Mouse (Mus musculus): ENCODE measurements around the gene Iqcc. TPM values are rescaled to one million over a fixed set of nuclear protein-coding genes. Genes with fewer than 3 reads are reported as not detected.

The Iqcc gene
- 11.9 and 17.0 TPM in 2 replicates for polyA plus RNA-seq (2012; rRNA removed)

GRCm38 (mm10) chr4:129618786-129619691 lies at the start of gene Iqcc:
TSS of gene Iqcc (minus strand) at chr4:129619099.
- WGBS = 1% methylated on average over 44 of the region's 44 CpGs
- peak within 1 kb of the TSS; percentile 67 for H3K4me3 ChIP-seq (ENCODE audit: low read depth, low read length)
- no peaks in the 10 kb centered on the region for H3K27me3 ChIP-seq (ENCODE audit: control insufficient read depth, insufficient read depth, low read length)
- H3K36me3 ChIP-seq (ENCODE audit: control insufficient read depth, insufficient read depth, low read length) = no peaks in the 10 kb centered on the region
- TF ChIP-seq POLR2A (IDR thresholded peaks at IDR 0.05; ENCODE audit: low read depth, low read length) (peak; percentile 82), CTCF (IDR thresholded peaks at IDR 0.05; ENCODE audit: extremely low read depth, insufficient read length, insufficient replicate concordance, low read depth, low read length) (no peak)
- peaks cover 8% of the 10 kb centered on the region for H3K4me1 ChIP-seq (ENCODE audit: control insufficient read depth, insufficient read depth, insufficient read length, low read length)
- peak within 1 kb of the TSS; percentile 77 for H3K27ac ChIP-seq (ENCODE audit: insufficient read depth, low read depth, low read length)

DNA sequence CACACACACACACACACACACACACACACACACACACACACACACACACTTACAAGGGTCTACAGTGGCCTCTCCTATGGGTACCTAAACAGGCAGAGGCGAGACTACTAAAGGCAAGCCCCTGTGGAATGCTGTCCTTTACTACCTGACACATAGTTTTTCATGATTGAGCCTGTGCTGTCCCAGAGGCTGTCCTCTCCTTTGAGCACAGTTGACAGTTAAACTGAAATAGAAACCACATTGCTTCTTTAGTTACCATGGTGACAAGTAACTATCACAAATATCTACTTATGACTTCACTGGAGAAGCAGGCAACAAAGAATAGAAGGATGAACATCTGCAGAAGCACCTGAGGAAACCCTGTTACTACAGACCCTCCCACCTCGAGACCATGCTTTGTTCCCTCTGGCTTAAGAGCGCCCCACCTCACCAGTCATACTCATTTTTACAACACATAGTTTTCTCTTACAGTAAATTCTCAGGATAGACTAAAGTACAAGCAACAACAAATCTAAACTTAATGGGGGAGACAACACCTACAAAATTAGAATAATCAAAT lies 43.4 kb upstream of the Iqcc start:
- WGBS = 78% methylated on average over 3 of the region's 3 CpGs
- Histone ChIP-seq H3K4me1 (ENCODE audit: control insufficient read depth, insufficient read depth, insufficient read length, low read length) (no peaks in the 10 kb centered on the region), H3K4me3 (ENCODE audit: low read depth, low read length) (no peak overlapping the region), H3K36me3 (ENCODE audit: control insufficient read depth, insufficient read depth, low read length) (peaks cover 42% of the 10 kb centered on the region), H3K27ac (ENCODE audit: insufficient read depth, low read depth, low read length) (no peak overlapping the region), H3K27me3 (ENCODE audit: control insufficient read depth, insufficient read depth, low read length) (no peaks in the 10 kb centered on the region)
- TF ChIP-seq CTCF (IDR thresholded peaks at IDR 0.05; ENCODE audit: extremely low read depth, insufficient read length, insufficient replicate concordance, low read depth, low read length) (no peak), POLR2A (IDR thresholded peaks at IDR 0.05; ENCODE audit: low read depth, low read length) (no peak)

- TF ChIP-seq POLR2A (IDR thresholded peaks at IDR 0.05; ENCODE audit: low read depth, low read length) = no peak
- TF ChIP-seq CTCF (IDR thresholded peaks at IDR 0.05; ENCODE audit: extremely low read depth, insufficient read length, insufficient replicate concordance, low read depth, low read length) = no peak
- Histone ChIP-seq H3K27ac (ENCODE audit: insufficient read depth, low read depth, low read length) (no peak overlapping the region), H3K36me3 (ENCODE audit: control insufficient read depth, insufficient read depth, low read length) (peaks cover 42% of the 10 kb centered on the region), H3K4me1 (ENCODE audit: control insufficient read depth, insufficient read depth, insufficient read length, low read length) (no peaks in the 10 kb centered on the region), H3K27me3 (ENCODE audit: control insufficient read depth, insufficient read depth, low read length) (no peaks in the 10 kb centered on the region), H3K4me3 (ENCODE audit: low read depth, low read length) (no peak overlapping the region)
- WGBS = 72% methylated on average over 3 of the region's 3 CpGs
These were observed 42.7 kb upstream of the Iqcc start for GRCm38 (mm10) chr4:129661584-129661983.

- peaks cover 69% of the 10 kb centered on the region for H3K36me3 ChIP-seq (ENCODE audit: control insufficient read depth, insufficient read depth, low read length)
These were observed 35.9 kb upstream of the Iqcc start for GRCm38 (mm10) chr4:129654770-129655169.

DNA sequence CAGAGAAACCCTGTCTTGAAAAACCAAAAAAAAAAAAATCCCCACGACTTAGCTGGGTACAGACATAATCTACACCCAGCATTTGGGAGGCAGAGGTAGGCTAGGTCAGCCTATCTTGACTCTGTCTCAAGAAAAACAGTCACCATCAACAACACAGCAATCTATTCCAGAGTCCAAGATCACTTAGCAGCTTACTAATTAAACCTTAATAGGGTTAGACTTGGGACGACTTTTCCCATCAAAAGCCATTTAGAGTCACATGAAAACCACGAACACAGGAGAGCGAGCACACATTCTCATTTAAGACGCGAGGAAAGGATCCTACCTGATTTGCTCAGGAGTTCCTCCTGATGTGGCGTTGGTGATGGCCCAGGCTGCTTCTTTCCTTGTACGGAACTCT lies 31.5 kb upstream of the Iqcc start:
- H3K4me3 ChIP-seq (ENCODE audit: low read depth, low read length) = no peak overlapping the region
- H3K27ac ChIP-seq (ENCODE audit: insufficient read depth, low read depth, low read length) = no peak overlapping the region
- WGBS = 89% methylated on average over 8 of the region's 8 CpGs
- H3K4me1 ChIP-seq (ENCODE audit: control insufficient read depth, insufficient read depth, insufficient read length, low read length) = no peaks in the 10 kb centered on the region
- peaks cover 77% of the 10 kb centered on the region for H3K36me3 ChIP-seq (ENCODE audit: control insufficient read depth, insufficient read depth, low read length)
- no peaks in the 10 kb centered on the region for H3K27me3 ChIP-seq (ENCODE audit: control insufficient read depth, insufficient read depth, low read length)
- no peak for TF ChIP-seq POLR2A (IDR thresholded peaks at IDR 0.05; ENCODE audit: low read depth, low read length)
- no peak for TF ChIP-seq CTCF (IDR thresholded peaks at IDR 0.05; ENCODE audit: extremely low read depth, insufficient read length, insufficient replicate concordance, low read depth, low read length)

More at GRCm38 (mm10) chr4:129654770-129655169, 35.9 kb upstream of the Iqcc start:
- TF ChIP-seq CTCF (IDR thresholded peaks at IDR 0.05; ENCODE audit: extremely low read depth, insufficient read length, insufficient replicate concordance, low read depth, low read length) = no peak
- no peak for TF ChIP-seq POLR2A (IDR thresholded peaks at IDR 0.05; ENCODE audit: low read depth, low read length)
- 91% methylated on average over 14 of the region's 14 CpGs for WGBS
- Histone ChIP-seq H3K27me3 (ENCODE audit: control insufficient read depth, insufficient read depth, low read length) (no peaks in the 10 kb centered on the region), H3K4me3 (ENCODE audit: low read depth, low read length) (no peak overlapping the region), H3K27ac (ENCODE audit: insufficient read depth, low read depth, low read length) (no peak overlapping the region), H3K4me1 (ENCODE audit: control insufficient read depth, insufficient read depth, insufficient read length, low read length) (no peaks in the 10 kb centered on the region)

DNA sequence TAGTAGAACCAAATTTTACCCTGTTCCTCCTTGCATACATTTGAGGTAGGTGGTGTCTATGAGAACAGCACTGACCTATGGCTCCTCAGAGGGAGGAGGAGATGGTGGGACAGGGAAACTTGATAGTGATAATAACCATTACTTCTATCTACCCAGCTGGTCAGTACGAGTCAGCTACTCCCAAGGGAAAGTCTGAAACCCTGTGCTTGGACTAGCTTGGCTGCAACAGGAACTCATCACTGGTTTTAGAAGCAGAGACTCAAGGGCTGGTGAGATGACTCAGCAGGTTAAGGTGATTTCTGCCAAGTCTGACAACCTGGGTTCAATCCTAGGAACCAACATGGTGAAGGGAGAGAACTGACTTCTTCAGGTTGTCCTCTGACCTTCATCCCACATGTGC lies 29.8 kb upstream of the Iqcc start:
- H3K36me3 ChIP-seq (ENCODE audit: control insufficient read depth, insufficient read depth, low read length) = peaks cover 60% of the 10 kb centered on the region
- H3K4me3 ChIP-seq (ENCODE audit: low read depth, low read length) = no peak overlapping the region

DNA sequence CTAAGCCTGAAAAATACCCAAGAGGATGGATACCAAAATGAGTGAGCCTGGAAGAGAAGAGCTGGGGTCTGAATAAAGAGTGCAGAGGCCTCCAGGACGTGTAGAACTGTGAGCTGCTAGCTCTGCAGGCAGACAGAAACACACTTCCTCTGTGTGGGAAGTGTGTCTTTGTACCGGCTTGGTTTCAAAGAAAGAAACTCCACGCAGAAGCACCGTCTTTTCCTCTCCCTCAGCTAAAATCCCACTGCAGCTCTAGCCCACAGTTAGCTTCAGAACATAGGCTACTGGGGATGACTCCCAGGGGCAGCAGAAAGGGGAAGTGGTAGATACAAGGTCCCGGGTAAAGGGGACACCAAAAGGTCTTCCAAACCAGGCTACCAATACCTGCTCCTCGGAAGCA lies 26.3 kb upstream of the Iqcc start:
- WGBS = 87% methylated on average over 6 of the region's 6 CpGs
- no peaks in the 10 kb centered on the region for H3K27me3 ChIP-seq (ENCODE audit: control insufficient read depth, insufficient read depth, low read length)
- H3K4me3 ChIP-seq (ENCODE audit: low read depth, low read length) = no peak overlapping the region
- no peaks in the 10 kb centered on the region for H3K4me1 ChIP-seq (ENCODE audit: control insufficient read depth, insufficient read depth, insufficient read length, low read length)
- no peak overlapping the region for H3K27ac ChIP-seq (ENCODE audit: insufficient read depth, low read depth, low read length)
- H3K36me3 ChIP-seq (ENCODE audit: control insufficient read depth, insufficient read depth, low read length) = peaks cover 40% of the 10 kb centered on the region
- TF ChIP-seq POLR2A (IDR thresholded peaks at IDR 0.05; ENCODE audit: low read depth, low read length) (no peak), CTCF (IDR thresholded peaks at IDR 0.05; ENCODE audit: extremely low read depth, insufficient read length, insufficient replicate concordance, low read depth, low read length) (no peak)

More for the DNA sequence above, 29.8 kb upstream of the Iqcc start:
- Histone ChIP-seq H3K27ac (ENCODE audit: insufficient read depth, low read depth, low read length) (no peak overlapping the region), H3K27me3 (ENCODE audit: control insufficient read depth, insufficient read depth, low read length) (no peaks in the 10 kb centered on the region), H3K4me1 (ENCODE audit: control insufficient read depth, insufficient read depth, insufficient read length, low read length) (no peaks in the 10 kb centered on the region)
- WGBS = 63% methylated on average over 1 of the region's 1 CpGs
- TF ChIP-seq CTCF (IDR thresholded peaks at IDR 0.05; ENCODE audit: extremely low read depth, insufficient read length, insufficient replicate concordance, low read depth, low read length) = no peak
- no peak for TF ChIP-seq POLR2A (IDR thresholded peaks at IDR 0.05; ENCODE audit: low read depth, low read length)
